Mouse (Mus musculus) megakaryocyte, embryonic 14.5 days (primary cell): Measurements from ENCODE around the gene Sbk3.

Experiments
- FLI1 ChIP-seq: IDR thresholded peaks from 2 replicates; pipeline ENCODE4 v1.6.1; 2012; ENCODE audit warnings: low read length, inconsistent platforms, mixed read lengths
- GATA1 ChIP-seq: IDR thresholded peaks from 3 replicates; pipeline ENCODE4 v1.6.1; 2012; ENCODE audit warnings: mixed read lengths, low read length, inconsistent platforms, borderline replicate concordance

GRCm38 (mm10) chr7:4995268-4996002, 24.5 kb upstream of the Sbk3 start:
- TF ChIP-seq FLI1 (no peak), GATA1 (no peak)
